Mouse (Mus musculus) midbrain, embryonic 14.5 days (tissue): ENCODE data around the gene Dnaic1. TPM values are rescaled to one million over a fixed set of nuclear protein-coding genes. Genes with fewer than 3 reads are reported as not detected.
A peak's percentile ranks its signal among the peaks of the same experiment; 100 is the strongest.

ENCODE experiments used
- ATAC-seq: fragments of 200-750 bp; cut with Nextera tagmentation; 2 replicates; pipeline ENCODE4 v1.8.0; 2017; ENCODE audit warnings: moderate number of reproducible peaks, moderate library complexity; ENCODE audit not compliant: low FRiP score, low TSS enrichment
- DNase-seq: peaks from one replicate; pipeline ENCODE4 v3.0.0-alpha.2; 2015
- H3K27ac ChIP-seq: fragments of 300-500 bp; sonication (generic); replicated peaks from 2 replicates; pipeline ENCODE4 v1.5.1; 2014; ENCODE audit warnings: mild to moderate bottlenecking, low read depth, low read length, moderate library complexity
- H3K27me3 ChIP-seq: fragments of 300-500 bp; sonication (generic); 2 replicates; pipeline ENCODE4 v1.6.1; 2014; ENCODE audit warnings: low read length, control low read depth, mixed read lengths; ENCODE audit not compliant: control insufficient read depth, insufficient read depth
- H3K36me3 ChIP-seq: fragments of 300-500 bp; sonication (generic); 2 replicates; pipeline ENCODE4 v1.6.1; 2014; ENCODE audit warnings: low read length, control low read depth; ENCODE audit not compliant: control insufficient read depth, insufficient read depth
- H3K4me1 ChIP-seq: fragments of 300-500 bp; sonication (generic); 2 replicates; pipeline ENCODE4 v1.6.1; 2014; ENCODE audit warnings: mild to moderate bottlenecking, antibody characterized with exemption, low read length, control low read depth; ENCODE audit not compliant: control insufficient read depth, insufficient read depth
- H3K4me2 ChIP-seq: fragments of 300-500 bp; sonication (generic); 2 replicates; pipeline ENCODE4 v1.6.1; 2014; ENCODE audit warnings: mild to moderate bottlenecking, low read length, moderate library complexity
- H3K4me3 ChIP-seq: fragments of 300-500 bp; sonication (generic); replicated peaks from 2 replicates; pipeline ENCODE4 v1.5.1; 2014; ENCODE audit warnings: low read depth, low read length
- H3K9ac ChIP-seq: fragments of 300-500 bp; sonication (generic); replicated peaks from 2 replicates; pipeline ENCODE4 v1.6.1; 2014; ENCODE audit warnings: mild to moderate bottlenecking, low read length, moderate library complexity
- H3K9me3 ChIP-seq: fragments of 300-500 bp; sonication (generic); 2 replicates; pipeline ENCODE4 v1.6.1; 2016; ENCODE audit warnings: low read length, control low read depth, mixed read lengths; ENCODE audit not compliant: control insufficient read depth
- WGBS: fragments of 180-500 bp; shearing (Covaris S2); extraction: QIAGEN DNeasy Blood & Tissue Kit; methylation state at CpG from one replicate; pipeline ENCODE4 v1.1.7; 2014; 5-methylcytosine and 5-hydroxymethylcytosine counted together
- polyA plus RNA-seq: library from polyadenylated mRNA; unstranded; fragments of >200 nt; fragmentation: Nextera tagmentation; extraction: Ambion mirVana; gene quantifications from 2 replicates; pipeline ENCODE4 v1.2.1, GENCODE M21; 2014

Dnaic1 gene
- polyA plus RNA-seq, 1 experiment from 2014 or later, result 2.0 TPM

- no peak overlapping the region for H3K4me3 ChIP-seq
- H3K27me3 ChIP-seq, result no peaks in the 10 kb centered on the region
- WGBS, result 27% methylated on average over 4 of the region's 4 CpGs
- no peak overlapping the region for H3K27ac ChIP-seq
- H3K9ac ChIP-seq, result no peak overlapping the region
- ATAC-seq (no peak), DNase-seq (no peak)
- no peak overlapping the region for H3K4me2 ChIP-seq
- H3K4me1 ChIP-seq, result peaks cover 8% of the 10 kb centered on the region; the same call in 1 of the 2 replicates
- no peaks in the 10 kb centered on the region for H3K9me3 ChIP-seq
- no peaks in the 10 kb centered on the region for H3K36me3 ChIP-seq
Observed at GRCm38 (mm10) chr4:41602818-41603217, 33.2 kb downstream of the Dnaic1 start.

- no peaks in the 10 kb centered on the region for H3K36me3 ChIP-seq
- no peak overlapping the region for H3K9ac ChIP-seq
- no peaks in the 10 kb centered on the region for H3K27me3 ChIP-seq
- peaks cover 8% of the 10 kb centered on the region; the same call in 1 of the 2 replicates for H3K4me1 ChIP-seq
- WGBS, result 18% methylated on average over 8 of the region's 8 CpGs
- ATAC-seq, result no peak; the same call in 1 of the 2 replicates
- no peak overlapping the region for H3K4me2 ChIP-seq
- no peaks in the 10 kb centered on the region for H3K9me3 ChIP-seq
- H3K4me3 ChIP-seq, result no peak overlapping the region
- peak; percentile 81 for DNase-seq
- H3K27ac ChIP-seq, result peak overlapping the region; percentile 14; the same call in 1 of the 2 replicates
Observed at GRCm38 (mm10) chr4:41604476-41605396, 35.2 kb downstream of the Dnaic1 start.

DNA sequence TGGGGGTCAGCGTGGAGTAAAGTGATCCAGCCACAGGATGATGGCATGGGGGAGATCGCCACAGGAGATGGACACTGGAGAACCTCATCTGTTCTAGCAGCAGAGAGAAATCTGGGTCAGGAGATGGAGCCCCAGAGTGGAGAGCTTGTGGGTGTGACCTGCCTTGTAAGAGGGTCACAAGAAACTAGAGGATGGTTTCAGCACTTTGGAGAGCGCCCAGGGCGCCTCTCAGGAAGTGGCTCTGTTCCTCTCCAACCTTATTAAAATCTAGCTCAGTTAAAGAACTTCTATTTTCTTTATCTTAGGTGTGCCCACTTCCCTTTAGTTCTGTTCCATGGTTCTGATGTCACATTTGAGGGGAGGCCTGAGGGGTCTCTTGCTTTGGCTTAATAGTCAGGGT lies 37.2 kb downstream of the Dnaic1 start:
- H3K27ac ChIP-seq, result no peak overlapping the region
- no peaks in the 10 kb centered on the region for H3K27me3 ChIP-seq
- 60% methylated on average over 4 of the region's 4 CpGs for WGBS
- ATAC-seq, result no peak
- H3K4me2 ChIP-seq, result no peak overlapping the region
- peak; percentile 52 for DNase-seq
- H3K36me3 ChIP-seq, result no peaks in the 10 kb centered on the region
- H3K9ac ChIP-seq, result no peak overlapping the region
- no peak overlapping the region for H3K4me3 ChIP-seq
- H3K4me1 ChIP-seq, result peaks cover 12% of the 10 kb centered on the region; the same call in 1 of the 2 replicates
- H3K9me3 ChIP-seq, result no peaks in the 10 kb centered on the region

DNA sequence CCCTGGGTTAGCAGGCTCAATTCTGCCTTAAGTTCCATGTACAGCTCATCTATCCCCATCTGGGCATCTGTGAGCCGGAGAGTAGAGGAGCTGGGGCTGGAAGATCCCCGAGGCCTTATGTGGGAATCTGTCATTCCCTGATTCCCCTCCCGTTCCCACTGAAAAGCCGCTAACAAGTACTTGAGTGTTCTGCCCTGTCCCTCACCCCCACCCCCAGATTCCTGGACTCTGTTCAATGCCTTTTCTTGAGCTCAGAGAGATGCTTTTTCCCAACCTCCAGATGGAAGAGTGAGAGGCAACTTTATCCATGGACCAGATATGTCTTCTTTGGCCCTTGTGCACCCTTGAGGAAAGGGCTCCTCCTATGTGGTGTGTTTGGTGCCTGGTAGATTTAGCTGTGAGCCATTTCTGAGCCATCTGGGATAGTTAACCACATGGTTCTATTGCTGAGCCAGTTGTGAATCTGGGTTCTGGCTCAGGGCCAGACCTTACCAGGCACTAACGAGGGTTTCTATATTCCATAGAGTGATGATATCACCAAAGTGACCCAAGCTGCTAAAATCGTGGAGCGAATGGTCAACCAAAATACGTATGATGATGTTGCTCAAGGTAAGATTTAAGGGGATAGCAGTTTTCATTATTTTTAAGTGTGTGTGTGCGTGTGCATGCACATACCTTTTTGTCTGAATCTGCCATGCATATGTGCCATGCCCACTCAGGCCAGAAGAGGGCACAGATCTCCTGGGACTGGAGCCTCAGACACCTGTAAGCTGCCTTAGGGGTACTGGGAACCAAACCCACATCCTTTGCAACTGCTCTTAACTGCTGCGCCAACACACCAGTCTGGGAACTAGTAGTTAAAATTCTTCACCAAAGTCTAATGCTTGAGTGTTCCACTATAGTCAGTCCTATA lies 40.4 kb downstream of the Dnaic1 start:
- no peak overlapping the region for H3K4me3 ChIP-seq
- H3K27ac ChIP-seq, result no peak overlapping the region
- no peaks in the 10 kb centered on the region for H3K9me3 ChIP-seq
- H3K36me3 ChIP-seq, result no peaks in the 10 kb centered on the region
- ATAC-seq, result no peak
- 76% methylated on average over 10 of the region's 10 CpGs for WGBS
- no peak overlapping the region for H3K9ac ChIP-seq
- no peaks in the 10 kb centered on the region for H3K27me3 ChIP-seq
- H3K4me2 ChIP-seq, result no peak overlapping the region
- DNase-seq, result no peak
- H3K4me1 ChIP-seq, result peaks cover 23% of the 10 kb centered on the region

DNA sequence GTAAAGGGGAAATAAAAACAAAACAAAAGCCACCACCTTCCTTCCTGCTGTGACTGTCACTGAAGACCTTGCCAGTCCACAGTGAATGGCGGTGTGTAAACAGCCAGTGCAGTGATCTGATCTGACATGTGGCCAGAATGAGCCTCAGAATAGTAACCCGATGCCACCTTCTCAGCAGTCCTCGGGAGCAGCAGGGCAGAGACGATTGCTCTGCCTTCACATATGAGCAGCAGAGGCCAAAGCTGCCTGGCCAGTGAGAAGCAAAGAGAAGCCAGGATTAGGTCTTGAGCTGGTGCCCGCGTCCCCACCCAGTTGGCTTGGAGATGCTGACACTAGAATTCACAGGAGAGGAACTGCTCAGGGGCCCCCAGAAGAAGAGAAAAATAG lies 41.0 kb downstream of the Dnaic1 start:
- Histone ChIP-seq H3K36me3 (no peaks in the 10 kb centered on the region), H3K9me3 (no peaks in the 10 kb centered on the region), H3K4me3 (no peak overlapping the region), H3K27ac (0 out of 2 replicates have a peak overlapping the region, but pooled peaks have one; percentile 6), H3K9ac (no peak overlapping the region), H3K27me3 (no peaks in the 10 kb centered on the region), H3K4me1 (peaks cover 20% of the 10 kb centered on the region), H3K4me2 (no peak overlapping the region)
- DNase-seq, result no peak
- ATAC-seq, result no peak
- WGBS, result 35% methylated on average over 6 of the region's 6 CpGs

DNA sequence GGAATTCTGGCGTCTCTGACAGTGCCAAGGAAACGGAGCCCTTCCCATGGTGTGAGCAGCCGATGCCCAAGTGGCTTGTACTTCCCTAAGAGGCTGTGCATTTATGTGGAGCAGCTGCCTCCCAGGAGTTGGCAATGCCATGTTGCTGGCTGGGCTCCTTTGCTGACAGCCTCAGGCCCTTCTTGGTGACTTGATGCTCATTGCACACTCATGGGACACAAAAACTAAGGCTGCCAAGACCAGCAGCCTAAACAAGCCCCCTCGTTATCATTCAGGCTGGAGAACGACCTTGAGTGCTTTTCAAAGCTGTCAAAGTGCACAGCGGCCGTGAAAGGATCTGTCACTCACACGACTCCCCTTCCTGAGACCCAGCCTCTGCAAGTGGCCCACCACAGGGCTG lies 42.6 kb downstream of the Dnaic1 start:
- H3K9me3 ChIP-seq, result no peaks in the 10 kb centered on the region
- no peaks in the 10 kb centered on the region for H3K27me3 ChIP-seq
- peaks cover 20% of the 10 kb centered on the region for H3K4me1 ChIP-seq
- H3K27ac ChIP-seq, result peak overlapping the region; percentile 75
- WGBS, result 13% methylated on average over 8 of the region's 8 CpGs
- DNase-seq, result peak; percentile 78
- H3K36me3 ChIP-seq, result no peaks in the 10 kb centered on the region
- no peak overlapping the region for H3K4me2 ChIP-seq
- peak; percentile 60; the same call in 1 of the 2 replicates for ATAC-seq
- no peak overlapping the region for H3K4me3 ChIP-seq
- H3K9ac ChIP-seq, result no peak overlapping the region

GRCm38 (mm10) chr4:41614156-41614555 lies 44.6 kb downstream of the Dnaic1 start:
- H3K27me3 ChIP-seq, result no peaks in the 10 kb centered on the region
- DNase-seq (peak; percentile 92), ATAC-seq (no peak)
- H3K27ac ChIP-seq, result peak overlapping the region; percentile 47; the same call in 1 of the 2 replicates
- WGBS, result 6% methylated on average over 7 of the region's 7 CpGs
- H3K36me3 ChIP-seq, result no peaks in the 10 kb centered on the region
- H3K4me3 ChIP-seq, result no peak overlapping the region
- H3K9ac ChIP-seq, result no peak overlapping the region
- H3K4me1 ChIP-seq, result peaks cover 25% of the 10 kb centered on the region
- no peaks in the 10 kb centered on the region for H3K9me3 ChIP-seq
- H3K4me2 ChIP-seq, result no peak overlapping the region
